Mouse (Mus musculus) heart, embryonic 15.5 days (tissue): ENCODE data around the gene Gclm. TPM values are rescaled to one million over a fixed set of nuclear protein-coding genes. Genes with fewer than 3 reads are reported as not detected.
"Not testable (repeated sequence)": the region's sequence is repeated elsewhere in the genome, so short reads cannot be mapped to it uniquely, and the experiment has no call there.

Source experiments
- ATAC-seq: fragments of 200-750 bp; cut with Nextera tagmentation; replicated peaks from 2 replicates; pipeline ENCODE4 v1.8.0; 2017; ENCODE audit warnings: low read depth, moderate TSS enrichment; ENCODE audit not compliant: insufficient number of reproducible peaks, insufficient read depth, low FRiP score
- H3K27ac ChIP-seq: fragments of 300-500 bp; sonication (generic); 2 replicates; pipeline ENCODE4 v1.5.1; 2015; ENCODE audit warnings: mild to moderate bottlenecking, inconsistent platforms
- H3K27me3 ChIP-seq: fragments of 300-500 bp; sonication (generic); 2 replicates; pipeline ENCODE4 v1.6.1; 2015; ENCODE audit warnings: inconsistent platforms
- H3K36me3 ChIP-seq: fragments of 300-500 bp; sonication (generic); 2 replicates; pipeline ENCODE4 v1.6.1; 2015; ENCODE audit warnings: mild to moderate bottlenecking, inconsistent platforms
- H3K4me1 ChIP-seq: fragments of 300-500 bp; sonication (generic); replicated peaks from 2 replicates; pipeline ENCODE4 v1.6.1; 2015; ENCODE audit warnings: inconsistent platforms
- H3K4me2 ChIP-seq: fragments of 300-500 bp; sonication (generic); 2 replicates; pipeline ENCODE4 v1.6.1; 2015; ENCODE audit warnings: inconsistent platforms, mild to moderate bottlenecking, moderate library complexity
- H3K4me3 ChIP-seq: fragments of 300-500 bp; sonication (generic); 2 replicates; pipeline ENCODE4 v1.5.1; 2015; ENCODE audit warnings: mild to moderate bottlenecking, inconsistent platforms
- H3K9ac ChIP-seq: fragments of 300-500 bp; sonication (generic); 2 replicates; pipeline ENCODE4 v1.6.1; 2015; ENCODE audit warnings: mild to moderate bottlenecking, inconsistent platforms
- H3K9me3 ChIP-seq: fragments of 300-500 bp; sonication (generic); replicated peaks from 2 replicates; pipeline ENCODE4 v1.6.1; 2016; ENCODE audit warnings: inconsistent platforms
- WGBS: fragments of 180-500 bp; shearing (Covaris S2); methylation state at CpG from one replicate; pipeline ENCODE4 v1.1.7; 2015; ENCODE audit warnings: mixed read lengths; 5-methylcytosine and 5-hydroxymethylcytosine counted together
- polyA plus RNA-seq: library from polyadenylated mRNA; unstranded; fragments of >200 nt; fragmentation: Nextera tagmentation; extraction: Ambion mirVana; gene quantifications from 2 replicates; pipeline ENCODE4 v1.2.1, GENCODE M21; 2015

The Gclm gene
- polyA plus RNA-seq, 1 experiment from 2014 or later = 65.6 TPM

GRCm38 (mm10) chr3:122242876-122243275, 2.5 kb upstream of the Gclm start:
- Histone ChIP-seq H3K27me3 (0 out of 2 replicates have a peak, but pooled peaks cover 2% of the 10 kb centered on the region), H3K36me3 (no peaks in the 10 kb centered on the region), H3K4me2 (no peak overlapping the region), H3K9me3 (no peaks in the 10 kb centered on the region), H3K4me1 (peaks cover 29% of the 10 kb centered on the region), H3K9ac (no peak overlapping the region), H3K4me3 (no peak overlapping the region), H3K27ac (no peak overlapping the region)
- WGBS = 45% methylated on average over 6 of the region's 6 CpGs
- no peak for ATAC-seq

- Histone ChIP-seq H3K27me3 (0 out of 2 replicates have a peak, but pooled peaks cover 2% of the 10 kb centered on the region), H3K36me3 (no peaks in the 10 kb centered on the region), H3K9ac (no peak overlapping the region), H3K27ac (no peak overlapping the region), H3K4me2 (no peak overlapping the region), H3K4me1 (peaks cover 30% of the 10 kb centered on the region), H3K9me3 (no peaks in the 10 kb centered on the region), H3K4me3 (no peak overlapping the region)
- no peak for ATAC-seq
- WGBS = 56% methylated on average over 14 of the region's 14 CpGs
Observed at GRCm38 (mm10) chr3:122243416-122244167, 1.8 kb upstream of the Gclm start.

- H3K4me1 ChIP-seq = peaks cover 30% of the 10 kb centered on the region
- 0 out of 2 replicates have a peak overlapping the region, but pooled peaks have one; percentile 15 for H3K27ac ChIP-seq
- no peaks in the 10 kb centered on the region for H3K9me3 ChIP-seq
- 55% methylated on average over 6 of the region's 6 CpGs for WGBS
- no peak for ATAC-seq
- H3K4me2 ChIP-seq = peak overlapping the region; percentile 61
- no peaks in the 10 kb centered on the region for H3K36me3 ChIP-seq
- H3K27me3 ChIP-seq = no peaks in the 10 kb centered on the region
- H3K9ac ChIP-seq = no peak overlapping the region
- peak overlapping the region; percentile 96 for H3K4me3 ChIP-seq
Observed at GRCm38 (mm10) chr3:122244759-122245158, 598 bp upstream of the Gclm start.

- H3K27ac ChIP-seq = peak overlapping the region; percentile 93
- under 1% methylated on average over 49 of the region's 50 CpGs for WGBS
- ATAC-seq = peak; percentile 45
- peak overlapping the region; percentile 96 for H3K4me3 ChIP-seq
- peak overlapping the region; percentile 89 for H3K9ac ChIP-seq
- no peaks in the 10 kb centered on the region for H3K27me3 ChIP-seq
- peak overlapping the region; percentile 76 for H3K4me2 ChIP-seq
- H3K36me3 ChIP-seq = no peaks in the 10 kb centered on the region
- peaks cover 30% of the 10 kb centered on the region for H3K4me1 ChIP-seq
- no peaks in the 10 kb centered on the region for H3K9me3 ChIP-seq
Observed at GRCm38 (mm10) chr3:122245878-122246332, 548 bp downstream of the Gclm start.

- Histone ChIP-seq H3K4me1 (peaks cover 30% of the 10 kb centered on the region), H3K4me3 (peak overlapping the region; percentile 96), H3K36me3 (no peaks in the 10 kb centered on the region), H3K27ac (peak overlapping the region; percentile 93), H3K27me3 (no peaks in the 10 kb centered on the region), H3K4me2 (peak overlapping the region; percentile 76), H3K9me3 (no peaks in the 10 kb centered on the region), H3K9ac (peak overlapping the region; percentile 89)
- 29% methylated on average over 6 of the region's 6 CpGs for WGBS
- no peak for ATAC-seq
Observed at GRCm38 (mm10) chr3:122246406-122246805, 1.0 kb downstream of the Gclm start.

- Histone ChIP-seq H3K4me3 (peak overlapping the region; percentile 96), H3K4me1 (peaks cover 30% of the 10 kb centered on the region), H3K9me3 (no peaks in the 10 kb centered on the region), H3K4me2 (peak overlapping the region; percentile 76), H3K27ac (no peak overlapping the region), H3K27me3 (no peaks in the 10 kb centered on the region), H3K9ac (0 out of 2 replicates have a peak overlapping the region, but pooled peaks have one; percentile 89), H3K36me3 (no peaks in the 10 kb centered on the region)
- ATAC-seq = no peak
- 42% methylated on average over 12 of the region's 12 CpGs for WGBS
Observed at GRCm38 (mm10) chr3:122246986-122247767, 1.8 kb downstream of the Gclm start.

- ATAC-seq = no peak
- Histone ChIP-seq H3K27ac (no peak overlapping the region), H3K9me3 (no peaks in the 10 kb centered on the region), H3K9ac (no peak overlapping the region), H3K4me2 (peak overlapping the region; percentile 76; the same call in 1 of the 2 replicates), H3K4me1 (peaks cover 30% of the 10 kb centered on the region), H3K36me3 (no peaks in the 10 kb centered on the region), H3K27me3 (no peaks in the 10 kb centered on the region), H3K4me3 (0 out of 2 replicates have a peak overlapping the region, but pooled peaks have one; percentile 96)
- WGBS = 94% methylated on average over 2 of the region's 2 CpGs
Observed at GRCm38 (mm10) chr3:122247768-122248100, 2.4 kb downstream of the Gclm start.

- no peaks in the 10 kb centered on the region for H3K27me3 ChIP-seq
- no peak overlapping the region for H3K9ac ChIP-seq
- H3K4me3 ChIP-seq = no peak overlapping the region
- 41% methylated on average over 3 of the region's 3 CpGs for WGBS
- H3K36me3 ChIP-seq = no peaks in the 10 kb centered on the region
- ATAC-seq = no peak
- no peak overlapping the region for H3K27ac ChIP-seq
- peaks cover 3% of the 10 kb centered on the region for H3K4me1 ChIP-seq
- H3K4me2 ChIP-seq = no peak overlapping the region
- H3K9me3 ChIP-seq = no peaks in the 10 kb centered on the region
Observed at GRCm38 (mm10) chr3:122252466-122253253, 7.3 kb downstream of the Gclm start.

- not testable (repeated sequence) for H3K9ac ChIP-seq, H3K9me3 ChIP-seq, H3K27me3 ChIP-seq, H3K4me1 ChIP-seq, H3K36me3 ChIP-seq, H3K27ac ChIP-seq, H3K4me2 ChIP-seq, ATAC-seq, H3K4me3 ChIP-seq
- 64% methylated on average over 7 of the region's 7 CpGs for WGBS
Observed at GRCm38 (mm10) chr3:122254050-122254449, 8.7 kb downstream of the Gclm start.

GRCm38 (mm10) chr3:122269986-122270385, 24.6 kb downstream of the Gclm start:
- Histone ChIP-seq H3K4me1 (peaks cover 5% of the 10 kb centered on the region), H3K27ac (no peak overlapping the region), H3K36me3 (peaks cover 11% of the 10 kb centered on the region; the same call in 1 of the 2 replicates), H3K27me3 (no peaks in the 10 kb centered on the region), H3K4me3 (no peak overlapping the region), H3K4me2 (no peak overlapping the region), H3K9ac (no peak overlapping the region), H3K9me3 (no peaks in the 10 kb centered on the region)
- 68% methylated on average over 5 of the region's 5 CpGs for WGBS
- ATAC-seq = no peak

GRCm38 (mm10) chr3:122272565-122272964, 27.2 kb downstream of the Gclm start:
- Histone ChIP-seq H3K4me1 (peaks cover 30% of the 10 kb centered on the region), H3K36me3 (peaks cover 22% of the 10 kb centered on the region)
- H3K9ac ChIP-seq, ATAC-seq, H3K27ac ChIP-seq, H3K9me3 ChIP-seq, H3K4me2 ChIP-seq, H3K27me3 ChIP-seq, H3K4me3 ChIP-seq: not testable (repeated sequence)
- 79% methylated on average over 1 of the region's 1 CpGs for WGBS
